Mouse (Mus musculus) liver, embryonic 14.5 days (tissue): ENCODE data around the gene Opcml.

Experiments used
- CTCF ChIP-seq: IDR thresholded peaks from 2 replicates; pipeline ENCODE4 v1.5.1; 2016; ENCODE audit warnings: antibody characterized with exemption, low read depth, control low read depth
- EP300 ChIP-seq: IDR thresholded peaks from 2 replicates; pipeline ENCODE4 v1.6.1; 2016; ENCODE audit warnings: antibody characterized with exemption, low read depth

- TF ChIP-seq CTCF, result no peak
- TF ChIP-seq EP300, result no peak
Measured at GRCm38 (mm10) chr9:28569776-28570175, 779.2 kb downstream of the Opcml start.
